Mouse (Mus musculus): ENCODE measurements around the gene Ccl24. TPM values are rescaled to one million over a fixed set of nuclear protein-coding genes. Genes with fewer than 3 reads are reported as not detected.
"Not testable (repeated sequence)": the region's sequence is repeated elsewhere in the genome, so short reads cannot be mapped to it uniquely, and the experiment has no call there.

Gene Ccl24
- polyA plus RNA-seq (2016; fragmentation: Nextera tagmentation; extraction: Ambion mirVana), result 0.31 and 0.68 TPM in 2 replicates

DNA sequence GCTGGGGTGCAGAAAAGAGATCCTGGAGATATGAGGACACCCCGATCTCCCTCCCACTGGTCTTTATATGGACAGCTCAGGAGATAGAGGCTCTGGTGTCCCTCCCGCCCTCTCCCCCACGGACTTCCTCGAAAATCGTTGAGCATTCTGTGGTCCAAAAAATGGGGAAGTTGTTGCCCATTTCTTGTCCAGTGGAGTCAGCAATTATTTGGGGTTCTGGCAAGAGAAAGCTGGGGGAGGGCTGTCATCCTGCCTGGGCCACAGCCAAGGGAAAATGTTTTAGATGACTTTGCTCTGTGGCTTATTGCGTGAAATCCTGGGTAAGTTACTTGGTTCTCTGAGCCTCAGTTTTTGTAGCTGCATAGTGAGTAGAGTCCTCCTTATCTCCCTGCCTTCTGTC, at the start of gene Ccl24:
Gene Ccl24 (minus strand): TSS at position 44 of the 400 bp plus-strand sequence.
- no peaks in the 10 kb centered on the region for H3K4me1 ChIP-seq (replicated peaks)
- no peak within 1 kb of the TSS for H3K27ac ChIP-seq
- H3K4me3 ChIP-seq (replicated peaks), result no peak within 1 kb of the TSS
- no peak for ATAC-seq (ENCODE audit: insufficient number of reproducible peaks, insufficient read depth, low FRiP score, low TSS enrichment, low read depth)
- no peaks in the 10 kb centered on the region for H3K27me3 ChIP-seq
- no peak within 1 kb of the TSS for H3K9ac ChIP-seq (replicated peaks)
- H3K9me3 ChIP-seq, result no peaks in the 10 kb centered on the region
- WGBS, result 86% methylated on average over 6 of the region's 6 CpGs
- no peak within 1 kb of the TSS for H3K4me2 ChIP-seq
- no peaks in the 10 kb centered on the region for H3K36me3 ChIP-seq

DNA sequence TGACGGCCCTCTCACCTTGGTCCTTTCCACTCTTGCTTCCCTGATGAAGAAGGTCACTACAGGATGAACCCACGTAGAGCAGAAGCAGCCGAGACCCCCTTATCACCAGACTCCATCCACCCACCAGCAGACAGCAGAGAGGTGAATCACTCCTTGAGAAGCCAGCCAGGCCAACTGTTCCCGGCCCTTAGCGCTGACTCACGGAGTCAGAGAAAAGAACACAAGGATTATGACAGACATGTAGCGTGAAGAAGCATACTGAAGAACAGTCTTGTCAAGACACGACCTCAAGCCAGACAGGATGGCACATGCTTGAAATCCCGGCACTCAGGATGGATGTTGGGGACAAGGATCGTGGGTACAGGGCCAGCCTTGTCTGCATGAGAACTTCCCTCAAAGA, 48.9 kb upstream of the Ccl24 start:
- H3K9ac ChIP-seq (replicated peaks), result no peak overlapping the region
- no peak for ATAC-seq (ENCODE audit: insufficient number of reproducible peaks, insufficient read depth, low FRiP score, low TSS enrichment, low read depth)
- H3K36me3 ChIP-seq, result no peaks in the 10 kb centered on the region
- H3K27ac ChIP-seq, result no peak overlapping the region
- H3K4me2 ChIP-seq, result no peak overlapping the region
- 78% methylated on average over 10 of the region's 10 CpGs for WGBS
- no peak overlapping the region for H3K4me3 ChIP-seq (replicated peaks)
- H3K4me1 ChIP-seq (replicated peaks), result no peaks in the 10 kb centered on the region
- H3K27me3 ChIP-seq, result no peaks in the 10 kb centered on the region
- no peaks in the 10 kb centered on the region for H3K9me3 ChIP-seq

DNA sequence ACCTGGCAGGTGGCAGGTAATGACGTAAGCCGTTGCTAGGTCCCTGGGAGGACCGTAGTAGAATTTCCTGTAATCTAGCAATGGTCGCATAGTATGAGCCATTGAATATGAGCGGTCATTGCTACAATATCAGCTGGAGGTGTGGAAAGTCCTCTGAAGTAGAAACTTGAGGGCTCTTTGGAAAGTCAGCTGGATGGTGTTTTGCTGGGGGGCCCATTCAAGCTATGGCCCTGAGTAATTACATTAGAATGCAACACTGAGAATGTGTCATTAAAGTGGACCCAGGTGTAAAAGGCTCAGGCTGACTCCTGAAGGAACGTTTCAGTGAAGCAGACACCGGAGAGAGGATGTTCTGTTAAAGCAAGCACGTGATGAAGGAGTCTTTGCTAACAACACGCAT, 47.7 kb upstream of the Ccl24 start:
- no peaks in the 10 kb centered on the region for H3K9me3 ChIP-seq
- no peaks in the 10 kb centered on the region for H3K27me3 ChIP-seq
- no peak overlapping the region for H3K4me2 ChIP-seq
- no peak overlapping the region for H3K4me3 ChIP-seq (replicated peaks)
- WGBS, result 83% methylated on average over 9 of the region's 9 CpGs
- H3K36me3 ChIP-seq, result no peaks in the 10 kb centered on the region
- ATAC-seq (ENCODE audit: insufficient number of reproducible peaks, insufficient read depth, low FRiP score, low TSS enrichment, low read depth), result no peak
- no peaks in the 10 kb centered on the region for H3K4me1 ChIP-seq (replicated peaks)
- no peak overlapping the region for H3K9ac ChIP-seq (replicated peaks)
- H3K27ac ChIP-seq, result no peak overlapping the region

DNA sequence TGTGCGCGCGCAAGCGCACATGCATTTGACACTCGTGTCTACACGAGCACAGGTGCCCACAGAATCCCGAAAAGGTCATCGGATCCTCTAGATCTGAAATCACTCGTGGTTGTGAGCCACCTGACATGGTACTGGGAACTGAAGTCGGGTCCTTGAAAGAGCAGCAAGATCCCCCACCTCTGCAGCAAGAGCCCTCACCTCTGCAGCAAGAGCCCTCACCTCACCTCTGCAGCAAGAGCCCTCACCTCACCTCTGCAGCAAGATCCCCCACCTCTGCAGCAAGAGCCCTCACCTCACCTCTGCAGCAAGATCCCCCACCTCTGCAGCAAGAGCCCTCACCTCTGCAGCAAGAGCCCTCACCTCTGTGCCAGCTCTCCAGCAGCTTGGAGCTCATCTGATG, 46.9 kb upstream of the Ccl24 start:
- H3K4me2 ChIP-seq; H3K27ac ChIP-seq; H3K4me1 ChIP-seq (replicated peaks); H3K4me3 ChIP-seq (replicated peaks); H3K27me3 ChIP-seq; H3K9ac ChIP-seq (replicated peaks); ATAC-seq (ENCODE audit: insufficient number of reproducible peaks, insufficient read depth, low FRiP score, low TSS enrichment, low read depth); H3K36me3 ChIP-seq; H3K9me3 ChIP-seq: not testable (repeated sequence)
- WGBS, result 86% methylated on average over 10 of the region's 10 CpGs

DNA sequence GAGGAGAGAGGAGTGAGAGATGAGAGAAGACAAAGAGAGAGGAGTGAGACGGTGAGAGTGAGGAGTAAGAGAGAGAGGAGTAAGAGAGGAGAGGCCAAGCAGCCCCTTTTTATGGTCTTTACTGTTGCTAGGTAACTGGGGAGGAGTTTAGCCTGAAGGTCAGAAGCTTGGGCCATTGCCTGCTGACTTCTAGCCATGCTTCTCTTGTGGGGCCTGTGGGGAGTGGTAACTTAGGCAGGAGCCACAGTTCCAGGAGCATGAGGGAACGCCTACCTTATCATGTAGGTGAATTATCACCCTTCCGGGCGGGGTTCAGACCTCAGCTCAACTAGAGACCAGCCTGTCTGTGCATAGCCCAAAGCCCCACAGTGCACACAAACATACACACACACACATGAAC, 36.9 kb upstream of the Ccl24 start:
- H3K4me1 ChIP-seq (replicated peaks), result no peaks in the 10 kb centered on the region

DNA sequence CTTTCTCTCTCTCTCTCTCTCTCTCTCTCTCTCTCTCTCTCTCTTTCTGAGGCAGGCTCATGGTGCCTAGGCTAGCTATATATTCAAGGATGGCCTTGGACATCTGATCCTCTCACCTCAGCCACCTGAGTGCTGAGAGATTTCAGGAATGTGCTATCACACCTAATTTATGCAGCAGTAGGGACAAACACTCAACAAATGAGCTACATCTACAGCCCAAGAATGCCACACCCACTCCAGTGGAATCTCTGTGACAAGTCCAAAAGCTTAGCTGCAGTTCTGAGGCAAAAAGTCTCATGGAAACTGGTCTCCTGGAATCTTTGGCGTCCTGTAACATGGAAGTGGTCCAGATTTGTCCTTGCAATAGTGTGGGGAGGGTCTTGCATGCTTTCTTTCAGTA, 34.7 kb upstream of the Ccl24 start:
- 54% methylated on average over 1 of the region's 1 CpGs for WGBS
- no peak overlapping the region for H3K27ac ChIP-seq
- no peak overlapping the region for H3K9ac ChIP-seq (replicated peaks)
- H3K4me2 ChIP-seq, result no peak overlapping the region
- no peak overlapping the region for H3K4me3 ChIP-seq (replicated peaks)
- H3K36me3 ChIP-seq, result no peaks in the 10 kb centered on the region
- H3K4me1 ChIP-seq (replicated peaks), result no peaks in the 10 kb centered on the region
- H3K27me3 ChIP-seq, result no peaks in the 10 kb centered on the region
- ATAC-seq (ENCODE audit: insufficient number of reproducible peaks, insufficient read depth, low FRiP score, low TSS enrichment, low read depth), result no peak
- H3K9me3 ChIP-seq, result peaks cover 15% of the 10 kb centered on the region

More for the DNA sequence above, 36.9 kb upstream of the Ccl24 start:
- no peak overlapping the region for H3K4me3 ChIP-seq (replicated peaks)
- WGBS, result 67% methylated on average over 4 of the region's 4 CpGs
- H3K27ac ChIP-seq, result no peak overlapping the region
- H3K4me2 ChIP-seq, result no peak overlapping the region
- no peaks in the 10 kb centered on the region for H3K27me3 ChIP-seq
- H3K9ac ChIP-seq (replicated peaks), result no peak overlapping the region
- peaks cover 9% of the 10 kb centered on the region; the same call in 1 of the 2 replicates for H3K9me3 ChIP-seq
- no peaks in the 10 kb centered on the region for H3K36me3 ChIP-seq
- ATAC-seq (ENCODE audit: insufficient number of reproducible peaks, insufficient read depth, low FRiP score, low TSS enrichment, low read depth), result no peak

DNA sequence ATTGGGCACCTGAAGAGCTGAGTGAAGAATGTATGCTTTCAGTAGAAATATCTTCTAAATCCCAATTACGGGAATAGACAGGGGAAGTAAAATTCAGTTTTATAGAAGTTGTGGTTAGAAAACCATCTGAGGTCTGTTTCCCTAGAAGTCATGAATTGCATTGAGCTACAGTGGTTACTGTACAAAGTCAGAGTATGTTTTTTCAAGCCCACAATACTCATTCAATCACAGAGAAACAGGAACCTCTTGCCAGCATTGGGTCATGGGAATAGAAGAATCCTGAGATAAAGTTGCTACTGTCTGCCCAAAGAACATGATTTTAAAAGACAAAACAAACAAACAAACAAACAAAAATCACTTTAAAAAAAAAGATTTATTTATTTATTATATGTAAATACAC, 33.9 kb upstream of the Ccl24 start:
- H3K36me3 ChIP-seq; H3K9ac ChIP-seq (replicated peaks); H3K4me3 ChIP-seq (replicated peaks); H3K27ac ChIP-seq; ATAC-seq (ENCODE audit: insufficient number of reproducible peaks, insufficient read depth, low FRiP score, low TSS enrichment, low read depth); H3K27me3 ChIP-seq; H3K4me1 ChIP-seq (replicated peaks); H3K4me2 ChIP-seq: not testable (repeated sequence)
- WGBS, result no CpG with 5 or more reads among the region's 1 CpGs
- peaks cover 14% of the 10 kb centered on the region for H3K9me3 ChIP-seq

DNA sequence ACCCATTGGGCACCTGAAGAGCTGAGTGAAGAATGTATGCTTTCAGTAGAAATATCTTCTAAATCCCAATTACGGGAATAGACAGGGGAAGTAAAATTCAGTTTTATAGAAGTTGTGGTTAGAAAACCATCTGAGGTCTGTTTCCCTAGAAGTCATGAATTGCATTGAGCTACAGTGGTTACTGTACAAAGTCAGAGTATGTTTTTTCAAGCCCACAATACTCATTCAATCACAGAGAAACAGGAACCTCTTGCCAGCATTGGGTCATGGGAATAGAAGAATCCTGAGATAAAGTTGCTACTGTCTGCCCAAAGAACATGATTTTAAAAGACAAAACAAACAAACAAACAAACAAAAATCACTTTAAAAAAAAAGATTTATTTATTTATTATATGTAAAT, 31.8 kb upstream of the Ccl24 start:
- not testable (repeated sequence) for H3K27me3 ChIP-seq; H3K4me3 ChIP-seq (replicated peaks); ATAC-seq (ENCODE audit: insufficient number of reproducible peaks, insufficient read depth, low FRiP score, low TSS enrichment, low read depth); H3K4me1 ChIP-seq (replicated peaks); H3K9ac ChIP-seq (replicated peaks); H3K4me2 ChIP-seq; H3K27ac ChIP-seq; H3K36me3 ChIP-seq
- peaks cover 14% of the 10 kb centered on the region for H3K9me3 ChIP-seq
- no CpG with 5 or more reads among the region's 1 CpGs for WGBS

DNA sequence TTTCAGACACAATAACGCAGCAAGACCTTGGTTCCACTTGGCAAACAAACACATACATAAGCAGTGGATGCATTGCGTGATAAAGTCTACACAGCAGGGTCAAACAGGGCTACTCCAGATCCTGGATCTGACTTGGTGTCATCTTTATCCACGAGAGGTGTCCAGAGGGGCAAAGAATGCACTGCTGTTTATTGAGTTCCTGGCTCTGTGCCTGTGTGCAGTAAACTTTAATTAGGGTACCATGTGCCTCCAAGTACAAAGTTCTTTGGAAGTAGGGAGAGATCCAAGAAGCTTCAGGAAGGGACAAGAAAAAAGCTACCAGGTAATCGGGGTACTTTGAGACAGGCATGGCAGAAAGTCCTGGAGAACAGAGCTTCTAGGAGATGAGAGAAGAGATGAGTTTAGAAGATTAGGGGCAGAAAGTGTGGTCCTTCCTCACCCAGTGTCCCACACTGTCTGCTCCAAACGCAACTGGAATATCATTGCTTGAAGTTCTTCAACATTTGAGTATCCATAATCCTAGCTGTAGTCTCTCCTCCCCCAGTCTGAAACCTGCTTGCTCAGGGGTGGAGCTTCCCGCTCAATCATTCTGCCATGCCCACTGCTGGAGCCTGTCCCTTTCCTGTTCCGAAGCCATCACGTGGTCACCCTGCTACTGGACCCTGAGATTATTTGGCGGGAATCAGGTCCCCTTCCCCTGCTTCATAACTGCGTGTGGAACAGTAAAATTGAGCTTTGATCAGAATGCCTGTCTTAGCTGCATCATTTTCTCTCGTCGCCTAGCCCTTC, 17.3 kb upstream of the Ccl24 start:
- Histone ChIP-seq H3K4me1 (replicated peaks) (no peaks in the 10 kb centered on the region), H3K27me3 (no peaks in the 10 kb centered on the region), H3K27ac (no peak overlapping the region), H3K4me2 (no peak overlapping the region), H3K9ac (replicated peaks) (no peak overlapping the region), H3K9me3 (peaks cover 8% of the 10 kb centered on the region; the same call in 1 of the 2 replicates), H3K4me3 (replicated peaks) (no peak overlapping the region), H3K36me3 (no peaks in the 10 kb centered on the region)
- no peak for ATAC-seq (ENCODE audit: insufficient number of reproducible peaks, insufficient read depth, low FRiP score, low TSS enrichment, low read depth)
- 77% methylated on average over 12 of the region's 12 CpGs for WGBS

DNA sequence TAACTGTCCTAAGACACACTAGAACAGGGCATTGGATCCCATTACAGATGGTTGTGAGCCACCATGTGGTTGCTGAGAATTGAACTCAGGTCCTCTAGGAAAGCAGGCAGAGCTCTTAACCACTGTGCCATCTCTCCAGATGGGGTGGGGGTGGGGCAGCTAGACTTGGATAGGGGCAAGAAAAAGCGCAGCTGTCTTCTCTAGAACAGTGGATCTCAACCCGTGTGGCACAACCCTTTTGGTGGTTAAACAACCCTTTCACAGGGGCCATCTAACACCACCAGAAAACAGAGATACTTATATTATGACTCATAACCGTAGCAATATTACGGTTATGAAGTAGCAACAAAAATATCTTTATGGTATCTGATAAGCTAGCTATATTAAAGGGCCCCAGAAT, 14.9 kb upstream of the Ccl24 start:
- Histone ChIP-seq H3K4me2 (no peak overlapping the region), H3K9me3 (peaks cover 8% of the 10 kb centered on the region; the same call in 1 of the 2 replicates), H3K27ac (no peak overlapping the region), H3K4me3 (replicated peaks) (no peak overlapping the region), H3K36me3 (no peaks in the 10 kb centered on the region), H3K4me1 (replicated peaks) (no peaks in the 10 kb centered on the region), H3K27me3 (no peaks in the 10 kb centered on the region), H3K9ac (replicated peaks) (no peak overlapping the region)
- ATAC-seq (ENCODE audit: insufficient number of reproducible peaks, insufficient read depth, low FRiP score, low TSS enrichment, low read depth), result no peak
- WGBS, result 85% methylated on average over 4 of the region's 4 CpGs

DNA sequence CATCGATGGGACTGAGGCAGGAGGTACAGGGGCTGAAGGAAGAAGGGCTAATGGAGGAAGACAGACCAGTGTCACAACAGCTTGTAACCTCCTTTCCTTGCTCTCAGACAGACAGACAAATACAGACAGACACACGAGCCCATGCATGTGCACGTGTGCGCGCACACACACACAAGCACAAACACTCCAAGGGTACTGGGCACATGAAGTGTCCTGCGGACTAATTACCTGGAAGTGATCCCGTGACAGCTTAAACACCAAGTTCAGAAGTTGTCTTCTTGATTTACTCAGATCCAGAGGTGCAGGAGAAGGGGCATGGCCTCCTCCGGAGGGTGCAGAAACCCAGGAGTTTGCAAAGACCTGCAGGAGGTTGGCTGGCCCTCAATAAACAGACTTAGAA, 12.8 kb upstream of the Ccl24 start:
- Histone ChIP-seq H3K4me3 (replicated peaks) (no peak overlapping the region), H3K4me2 (no peak overlapping the region), H3K9me3 (no peaks in the 10 kb centered on the region), H3K27ac (no peak overlapping the region), H3K9ac (replicated peaks) (no peak overlapping the region), H3K4me1 (replicated peaks) (no peaks in the 10 kb centered on the region), H3K36me3 (no peaks in the 10 kb centered on the region), H3K27me3 (no peaks in the 10 kb centered on the region)
- WGBS, result 93% methylated on average over 8 of the region's 8 CpGs
- ATAC-seq (ENCODE audit: insufficient number of reproducible peaks, insufficient read depth, low FRiP score, low TSS enrichment, low read depth), result no peak

DNA sequence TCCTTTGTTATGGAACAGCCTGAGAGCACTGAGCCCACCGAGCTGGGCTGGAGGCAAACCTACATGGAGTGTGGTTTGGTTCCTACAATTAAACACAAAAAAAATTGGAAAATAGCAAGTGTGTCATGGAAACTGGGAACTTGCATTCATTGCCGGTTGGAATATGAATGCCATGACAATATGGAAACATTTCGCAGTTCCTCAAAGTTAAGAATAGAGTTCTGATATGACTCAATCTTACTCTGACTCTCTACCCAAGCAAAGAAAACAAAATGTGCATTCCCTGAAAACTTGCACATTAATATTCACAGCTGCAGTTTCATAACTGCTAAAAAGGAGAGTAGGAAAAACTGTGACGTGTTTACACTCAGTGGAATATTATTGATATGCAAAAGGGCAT, 9.5 kb upstream of the Ccl24 start:
- no peak overlapping the region for H3K4me2 ChIP-seq
- H3K4me3 ChIP-seq (replicated peaks), result no peak overlapping the region
- H3K36me3 ChIP-seq, result no peaks in the 10 kb centered on the region
- WGBS, result 89% methylated on average over 4 of the region's 4 CpGs
- no peak for ATAC-seq (ENCODE audit: insufficient number of reproducible peaks, insufficient read depth, low FRiP score, low TSS enrichment, low read depth)
- no peak overlapping the region for H3K27ac ChIP-seq
- no peaks in the 10 kb centered on the region for H3K4me1 ChIP-seq (replicated peaks)
- no peak overlapping the region for H3K9ac ChIP-seq (replicated peaks)
- H3K27me3 ChIP-seq, result no peaks in the 10 kb centered on the region
- no peaks in the 10 kb centered on the region for H3K9me3 ChIP-seq

Measured in limb, embryonic 12.5 days (tissue).